Mouse (Mus musculus): ENCODE measurements at regions not wholly inside any gene's neighbourhood (a gene's known extent, or its start where the extent isn't known, plus 50 kb on each side); places are given as distances from the start of the nearest gene placed in this dataset.

DNA sequence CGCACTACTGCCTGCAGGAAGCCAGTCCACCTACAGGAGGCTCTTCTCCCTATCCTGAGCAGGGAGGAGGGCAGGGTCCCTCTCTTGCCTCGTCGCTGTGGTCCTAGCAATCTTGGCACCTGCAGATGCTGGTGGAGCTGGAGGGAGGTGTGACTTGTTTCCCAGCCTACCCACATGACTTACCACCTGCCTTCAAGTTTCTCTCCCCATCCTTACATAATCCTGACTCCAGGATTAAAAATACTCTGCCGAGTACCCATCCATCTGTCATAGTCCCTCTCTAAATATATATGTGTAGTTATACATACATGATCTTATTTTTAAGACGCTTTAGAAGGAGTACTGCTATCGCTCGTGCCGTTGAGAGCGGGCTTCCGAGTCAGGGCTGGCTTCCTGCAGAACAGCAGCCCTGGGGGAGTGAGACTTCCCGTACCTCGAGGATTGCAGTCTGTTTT, 93.5 kb upstream of the Grik3 start:
- TF ChIP-seq CTCF (conservative IDR thresholded peaks at IDR 0.05; ENCODE audit: low read length) = no peak
- no peak for TF ChIP-seq NANOG (IDR thresholded peaks at IDR 0.05; ENCODE audit: borderline replicate concordance, low read length)
- TF ChIP-seq POU5F1 (IDR thresholded peaks at IDR 0.05; ENCODE audit: borderline replicate concordance, low read length) = no peak

All from E14TG2a.4 (cell line).